Mouse (Mus musculus) regulatory T cell (primary cell): ENCODE data around the gene Hist1h3i.

Experiments
- in situ Hi-C: fragments of 300-600 bp; cut with MboI, MseI; formaldehyde crosslinking; loops from one replicate; pipeline ENCODE4 v1.15.1; 2025; ENCODE audit warnings: high pct_unique_total_duplicates

Gene Hist1h3i

GRCm38 (mm10) chr13:21749387-21750158 is 33.6 kb downstream of the Hist1h3i start:
- in situ Hi-C loops = loop anchor here (5.0 kb wide), 1 partner anchor 32 kb away; the partner anchor contains the start of genes Hist1h2ai, Hist1h2bl and Hist1h3h

GRCm38 (mm10) chr13:21745006-21745405 is 38.2 kb downstream of the Hist1h3i start:
- in situ Hi-C loops = no loop called here

- in situ Hi-C loops = loop anchor here (5.0 kb wide), 1 partner anchor 57 kb away; no protein-coding TSS in a partner anchor
These were observed 48.0 kb downstream of the Hist1h3i start, which contains the start of gene Hist1h4j for GRCm38 (mm10) chr13:21734906-21735767. Hist1h4j (plus strand) TSS chr13:21735064.

- in situ Hi-C loops = no loop called here
These were observed 48.9 kb downstream of the Hist1h3i start for GRCm38 (mm10) chr13:21734010-21734905.

- in situ Hi-C loops = no loop called here
These were observed 49.7 kb downstream of the Hist1h3i start for GRCm38 (mm10) chr13:21733466-21733865.
